16 mouse cellular contexts compared by ENCODE assay signal in genomic region chr15:43940424-43940823, GRCm38 (mm10).
A peak's percentile ranks its signal among the peaks of the same experiment; 100 is the strongest.
DNase-seq lines count a peak whose midpoint lies in the region; ATAC-seq and TF ChIP-seq lines count a peak whose summit lies in the region.
"Had no signal": no experiment of that assay in that cellular context is flagged by ENCODE, and none has a peak within 500 bp of the region (broad histone marks: within the 10 kb centered on the region; RNA-seq: fewer than 3 reads in every experiment).

No protein-coding gene starts in this region.

- intact Hi-C loops in left cerebral cortex, postnatal 4 days (cut with DNase I) = no loop called here
- intact Hi-C loops in left cerebral cortex, adult 2 months (cut with DNase I) = no loop called here

- H3K9ac ChIP-seq in forebrain, embryonic 12.5 days = no peak overlapping the region
- H3K9ac ChIP-seq in midbrain, embryonic 14.5 days (replicated peaks; ENCODE audit: low read length) = no peak overlapping the region; the same call in 1 of the 2 replicates
- H3K9ac ChIP-seq: embryonic facial prominence, embryonic 15.5 days; limb, embryonic 15.5 days; stomach, embryonic 15.5 days had no signal

- no peaks in the 10 kb centered on the region for H3K9me3 ChIP-seq in forebrain, embryonic 12.5 days
- no peaks in the 10 kb centered on the region for H3K9me3 ChIP-seq in midbrain, embryonic 14.5 days (ENCODE audit: control insufficient read depth, low read length)
- H3K9me3 ChIP-seq: embryonic facial prominence, embryonic 15.5 days; limb, embryonic 15.5 days; stomach, embryonic 15.5 days had no signal

- peaks cover 12% of the 10 kb centered on the region for H3K4me1 ChIP-seq in forebrain, embryonic 12.5 days
- H3K4me1 ChIP-seq in midbrain, embryonic 14.5 days (ENCODE audit: control insufficient read depth, insufficient read depth, low read length) = peaks cover 12% of the 10 kb centered on the region; the same call in 1 of the 2 replicates
- H3K4me1 ChIP-seq: embryonic facial prominence, embryonic 15.5 days; limb, embryonic 15.5 days; stomach, embryonic 15.5 days had no signal

- H3K4me3 ChIP-seq in left cerebral cortex, adult 2 months = no peak overlapping the region
- no peak overlapping the region for H3K4me3 ChIP-seq in forebrain, embryonic 12.5 days (replicated peaks)
- no peak overlapping the region for H3K4me3 ChIP-seq in midbrain, embryonic 14.5 days (replicated peaks; ENCODE audit: low read depth, low read length)
- H3K4me3 ChIP-seq: embryonic facial prominence, embryonic 15.5 days; limb, embryonic 15.5 days; stomach, embryonic 15.5 days had no signal

- H3K36me3 ChIP-seq in forebrain, embryonic 12.5 days (replicated peaks) = no peaks in the 10 kb centered on the region
- H3K36me3 ChIP-seq in midbrain, embryonic 14.5 days (ENCODE audit: control insufficient read depth, insufficient read depth, low read length) = no peaks in the 10 kb centered on the region
- H3K36me3 ChIP-seq: embryonic facial prominence, embryonic 15.5 days; limb, embryonic 15.5 days; stomach, embryonic 15.5 days had no signal

- ATAC-seq in forebrain, embryonic 12.5 days (ENCODE audit: low FRiP score) = peak; percentile 84; the same call in 1 of the 2 replicates
- ATAC-seq in midbrain, embryonic 14.5 days (ENCODE audit: low FRiP score, low TSS enrichment) = peak; percentile 61

- no peak overlapping the region for H3K27ac ChIP-seq in left cerebral cortex, adult 2 months
- H3K27ac ChIP-seq in forebrain, embryonic 12.5 days = peak overlapping the region; percentile 33; the same call in 1 of the 2 replicates
- H3K27ac ChIP-seq in midbrain, embryonic 14.5 days (replicated peaks; ENCODE audit: low read depth, low read length) = peak overlapping the region; percentile 26; the same call in 1 of the 2 replicates
- H3K27ac ChIP-seq: embryonic facial prominence, embryonic 15.5 days; kidney, postnatal 0 days; limb, embryonic 15.5 days; stomach, embryonic 15.5 days had no signal

- 36% methylated on average over 2 of the region's 2 CpGs for WGBS in forebrain, embryonic 12.5 days
- WGBS in midbrain, embryonic 14.5 days = 22% methylated on average over 2 of the region's 2 CpGs

- no peak overlapping the region for H3K4me2 ChIP-seq in forebrain, embryonic 12.5 days
- no peak overlapping the region for H3K4me2 ChIP-seq in midbrain, embryonic 14.5 days (ENCODE audit: low read length)
- H3K4me2 ChIP-seq: embryonic facial prominence, embryonic 15.5 days; limb, embryonic 15.5 days; stomach, embryonic 15.5 days had no signal

- peak; percentile 58 to 69 for DNase-seq in cerebellum, postnatal 14 days
- DNase-seq in cerebellum, adult 18-20 months = no peak
- peak; percentile 25 for DNase-seq in left cerebral cortex, postnatal 4 days
- no peak for DNase-seq in left cerebral cortex, adult 2 months (ENCODE audit: extremely low spot score in 1 of 2, low spot score in 2 of 2)
- DNase-seq in midbrain, embryonic 14.5 days = peak; percentile 62
- no peak for DNase-seq in spleen, postnatal 36 days (ENCODE audit: low spot score in 2 of 2)
- DNase-seq in urinary bladder, postnatal 10 days (ENCODE audit: low spot score) = no peak
- DNase-seq: adrenal gland, postnatal 14 days; heart, adult 18-20 months; heart, postnatal 36 days; thymus, postnatal 36 days had no signal

- no peak for TF ChIP-seq CTCF in left cerebral cortex, adult 2 months (IDR thresholded peaks at IDR 0.05)

- no peaks in the 10 kb centered on the region for H3K27me3 ChIP-seq in forebrain, embryonic 12.5 days
- no peaks in the 10 kb centered on the region for H3K27me3 ChIP-seq in midbrain, embryonic 14.5 days (ENCODE audit: control insufficient read depth, insufficient read depth, low read length)
- H3K27me3 ChIP-seq: embryonic facial prominence, embryonic 15.5 days; limb, embryonic 15.5 days; stomach, embryonic 15.5 days had no signal

Comparison
In these comparisons a context has a peak if more than half of its experiments do, and no peak if none do; other contexts are left out.
1. DNase-seq: peak in cerebellum, postnatal 14 days (2 of 2), left cerebral cortex, postnatal 4 days (single experiment) and midbrain, embryonic 14.5 days (single experiment); none in cerebellum, adult 18-20 months (0 of 2), left cerebral cortex, adult 2 months (0 of 2), spleen, postnatal 36 days (0 of 2) and urinary bladder, postnatal 10 days (single experiment).